11 mouse cellular contexts compared by ENCODE assay signal in the genomic region with DNA sequence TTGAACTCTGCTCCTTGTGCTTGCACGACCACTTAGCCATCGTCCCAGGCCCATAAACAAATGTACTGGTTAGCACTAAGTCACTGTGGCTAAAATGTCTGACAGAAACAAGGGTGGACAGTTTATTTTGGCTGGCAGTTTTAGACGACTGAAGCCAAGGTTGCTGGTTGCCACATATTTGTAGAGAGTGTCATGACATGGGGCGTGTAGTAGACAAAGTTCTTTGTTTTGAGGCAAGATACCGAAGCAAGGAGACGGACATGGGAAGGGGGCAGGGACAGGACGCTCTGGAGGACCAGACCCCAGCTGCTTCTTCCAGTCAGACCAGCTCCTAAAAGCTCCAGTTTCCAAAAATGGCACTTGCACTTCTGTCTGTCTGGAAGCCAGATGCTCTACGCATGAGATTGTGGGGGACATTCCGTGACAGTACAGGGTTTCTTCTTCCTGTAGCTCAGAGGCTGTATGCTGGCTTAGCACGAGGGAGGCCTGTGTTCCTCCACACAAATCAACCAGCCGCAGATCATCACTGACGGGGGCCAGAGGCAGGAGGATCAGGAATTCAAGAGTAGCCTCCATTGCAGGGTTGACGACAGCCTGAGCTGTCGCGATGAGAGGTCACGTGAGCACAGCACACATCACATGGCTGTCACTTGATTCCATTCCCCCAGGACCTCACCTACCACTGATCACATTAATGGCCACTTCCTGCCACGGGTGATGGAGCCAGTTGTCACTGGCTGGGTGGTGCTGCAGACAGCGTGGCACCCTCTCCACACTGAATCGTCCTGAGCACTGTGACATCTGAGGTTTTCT. TPM values are rescaled to one million over a fixed set of nuclear protein-coding genes. Genes with fewer than 3 reads are reported as not detected.
DNase-seq lines count a peak whose midpoint lies in the region; TF ChIP-seq lines count a peak whose summit lies in the region.
"Had no signal": no experiment of that assay in that cellular context is flagged by ENCODE, and none has a peak within 500 bp of the region (broad histone marks: within the 10 kb centered on the region; RNA-seq: fewer than 3 reads in every experiment).

No protein-coding gene starts in this region.

- TF ChIP-seq CTCF in gastrocnemius, adult 2 months (IDR thresholded peaks at IDR 0.05) = no peak

- H3K4me3 ChIP-seq in gastrocnemius, adult 2 months = peak overlapping the region; percentile 9; the same call in 1 of the 2 replicates
- H3K4me3 ChIP-seq: neural tube, embryonic 12.5 days had no signal

- DNase-seq in gastrocnemius, adult 2 months = no peak
- DNase-seq in gastrocnemius, postnatal 25 days = no peak
- peak; percentile 35 to 68 for DNase-seq in left cerebral cortex, postnatal 14 days (ENCODE audit: low spot score in 2 of 2)
- DNase-seq in left cerebral cortex, adult 11 months (ENCODE audit: low spot score) = no peak
- DNase-seq in brain, adult 2 months (ENCODE audit: low read depth, low spot score) = peak; percentile 66
- peak; percentile 36 for DNase-seq in heart, postnatal 4 days
- DNase-seq in cerebellum, postnatal 14 days = no peak
- DNase-seq in gastrocnemius, postnatal 14 days = no peak
- DNase-seq: lung, postnatal 36 days had no signal

- H3K27ac ChIP-seq in gastrocnemius, adult 2 months = no peak overlapping the region
- H3K27ac ChIP-seq: neural tube, embryonic 12.5 days had no signal

- intact Hi-C loops in gastrocnemius, adult 2 months (cut with DNase I) = no loop called here
- intact Hi-C loops in left cerebral cortex, postnatal 14 days (cut with DNase I) = no loop called here
- intact Hi-C loops in gastrocnemius, postnatal 14 days (cut with DNase I; ENCODE audit: low total_unique reads) = no loop called here

RNA-seq across cellular contexts. Expression of gene Crybb3, which starts 1.2 kb away (rescaled TPM):
- total RNA-seq in gastrocnemius, adult 2 months (2021) = 1 to 10 TPM in 1 of 2 experiments, under 1 TPM in 1; 0.79 to 1.0 TPM
- total RNA-seq in gastrocnemius, postnatal 25 days (2021) = 1 to 10 TPM in 1 of 2 experiments, under 1 TPM in 1; 0.62 to 1.5 TPM
- 1 to 10 TPM; 3.4 to 4.2 TPM for total RNA-seq in left cerebral cortex, postnatal 14 days (2021)
- 1 to 10 TPM; 1.4 to 1.7 TPM for total RNA-seq in heart, postnatal 4 days (2021)
- total RNA-seq in gastrocnemius, postnatal 14 days (2021) = 1 to 10 TPM in 1 of 2 experiments, under 1 TPM in 1; 0.94 to 2.0 TPM

RNA-seq across cellular contexts. Expression of gene Crybb2, which starts 12.6 kb away (rescaled TPM):
- total RNA-seq in gastrocnemius, adult 2 months (2021) = not detected
- total RNA-seq in gastrocnemius, postnatal 25 days (2021) = not detected
- total RNA-seq in left cerebral cortex, postnatal 14 days (2021) = not detected
- total RNA-seq in heart, postnatal 4 days (2021) = not detected
- not detected for total RNA-seq in gastrocnemius, postnatal 14 days (2021)
- total RNA-seq: left cerebral cortex, postnatal 25 days had no signal

Comparison
In these comparisons a context has a peak if more than half of its experiments do, and no peak if none do; other contexts are left out.
1. DNase-seq: peak in left cerebral cortex, postnatal 14 days (2 of 2), brain, adult 2 months (single experiment) and heart, postnatal 4 days (single experiment); none in gastrocnemius, adult 2 months (single experiment), gastrocnemius, postnatal 25 days (single experiment), left cerebral cortex, adult 11 months (single experiment), cerebellum, postnatal 14 days (0 of 2) and gastrocnemius, postnatal 14 days (single experiment).